Mouse (Mus musculus) heart, postnatal 36 days (tissue): ENCODE data around the gene Trip4. TPM values are rescaled to one million over a fixed set of nuclear protein-coding genes. Genes with fewer than 3 reads are reported as not detected.

ENCODE experiments used
- DNase-seq, 2 experiments: peaks; one replicate each; pipeline ENCODE4 v3.0.0; 2021 to 2022
- intact Hi-C: fragments of 180-260 bp; cut with DNase I; formaldehyde crosslinking; loops from one replicate; pipeline ENCODE4 v1.15.1; 2025
- total RNA-seq, 2 experiments: library from RNA; stranded (reverse); gene quantifications; 2 replicates each; pipeline ENCODE4 v1.2.3; 2021

The Trip4 gene
- total RNA-seq: 10 to 100 TPM; 17.1 to 18.8 TPM

DNA sequence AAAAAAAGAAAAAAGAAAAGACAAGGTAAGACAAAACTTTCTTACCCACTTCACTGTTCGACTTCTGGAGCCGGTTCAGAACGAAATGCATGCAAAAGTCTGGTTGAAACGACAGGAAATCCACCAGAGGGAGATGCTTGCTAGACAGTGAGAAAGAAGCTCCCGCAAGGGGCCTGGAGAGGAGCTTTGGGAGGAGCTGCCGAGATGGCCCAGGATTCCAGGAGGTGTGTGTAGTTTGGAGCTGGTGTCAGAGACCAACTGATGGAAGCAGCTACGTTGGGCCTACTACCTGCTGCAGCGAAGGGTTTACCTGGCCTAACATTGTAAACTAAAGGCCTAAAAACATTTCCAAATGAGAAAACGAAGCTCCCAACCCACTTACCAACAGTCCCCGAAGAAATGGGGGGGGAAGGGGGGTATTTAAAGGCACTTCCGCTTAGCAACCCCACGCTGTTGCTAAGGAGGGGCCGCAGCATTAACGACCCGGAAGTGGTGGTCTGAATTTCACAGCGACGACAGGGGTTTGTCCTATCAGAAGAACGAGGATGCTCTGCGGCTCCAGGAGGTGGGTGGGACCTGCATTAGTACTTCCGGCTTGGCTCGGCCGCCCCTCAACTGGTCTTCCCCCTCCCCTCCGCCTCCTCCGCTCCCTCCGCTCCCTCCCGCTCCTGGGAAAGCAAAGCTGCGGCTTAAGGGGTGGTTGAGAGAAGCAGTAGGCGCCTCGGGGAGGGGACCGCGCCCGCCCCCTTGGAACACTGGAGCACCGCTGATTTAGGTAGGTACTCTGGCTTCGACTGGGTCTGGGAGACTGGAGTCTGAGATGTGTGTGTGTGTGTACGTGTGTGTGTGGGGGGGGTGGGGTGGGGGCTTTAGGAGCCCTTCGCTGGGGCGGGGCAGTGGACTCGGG is at the start of gene Trip4, which contains the start of gene Csnk1g1:
Gene Trip4 (minus strand): TSS at position 401 of the 907 bp plus-strand sequence.
Gene Csnk1g1 (plus strand): TSS at position 531 of the 907 bp plus-strand sequence.
- intact Hi-C loops: loop anchor here (2.0 to 5.0 kb wide), 3 partner anchors 24 to 154 kb away; partner anchors contain the start of gene Ppib
- peak; percentile 88 to 90 for DNase-seq

GRCm38 (mm10) chr9:65951082-65951587 is 42.5 kb upstream of the Trip4 start:
- DNase-seq: no peak
- intact Hi-C loops: no loop called here

DNA sequence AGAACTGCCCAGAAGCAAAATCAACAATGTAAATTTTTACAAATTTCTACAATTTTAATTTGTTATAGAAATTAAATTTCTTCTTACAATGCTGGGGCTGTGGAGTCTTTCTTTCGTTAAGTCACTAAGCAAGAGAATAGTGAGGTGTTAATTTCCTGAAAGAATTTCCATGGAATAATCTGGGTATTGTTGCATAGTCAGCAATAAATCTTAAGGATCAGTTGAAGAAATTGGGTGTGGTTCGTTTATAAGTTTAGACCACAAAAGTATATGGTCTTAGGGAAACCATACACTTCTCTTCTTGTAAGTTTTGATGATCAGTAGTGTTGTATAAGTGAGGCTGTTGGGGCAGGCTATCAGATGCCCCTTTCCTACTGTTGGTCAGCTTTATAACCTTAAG is 29.0 kb upstream of the Trip4 start:
- no peak for DNase-seq
- intact Hi-C loops: no loop called here

- no peak for DNase-seq
- intact Hi-C loops: no loop called here
Observed at GRCm38 (mm10) chr9:65929826-65930225, 21.2 kb upstream of the Trip4 start.

DNA sequence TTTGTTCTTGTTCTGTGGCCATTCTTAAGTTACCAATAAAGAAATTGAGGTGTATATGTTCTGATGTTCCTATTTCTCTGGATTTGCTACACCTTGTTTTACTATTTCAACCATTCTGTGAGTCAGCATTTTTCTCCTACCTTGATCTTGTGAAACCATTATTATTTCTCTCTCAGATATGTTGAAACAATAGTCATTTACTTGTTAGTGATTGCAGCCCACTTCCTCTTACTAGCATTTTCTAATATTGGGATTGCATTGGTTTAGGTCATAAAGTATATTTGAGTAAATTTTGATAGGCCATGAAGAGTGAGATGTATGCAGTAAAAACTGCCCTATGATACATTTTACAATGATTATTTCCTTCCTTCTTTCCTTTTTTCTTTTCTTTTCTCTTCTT is 19.9 kb upstream of the Trip4 start:
- no peak for DNase-seq
- intact Hi-C loops: no loop called here

DNA sequence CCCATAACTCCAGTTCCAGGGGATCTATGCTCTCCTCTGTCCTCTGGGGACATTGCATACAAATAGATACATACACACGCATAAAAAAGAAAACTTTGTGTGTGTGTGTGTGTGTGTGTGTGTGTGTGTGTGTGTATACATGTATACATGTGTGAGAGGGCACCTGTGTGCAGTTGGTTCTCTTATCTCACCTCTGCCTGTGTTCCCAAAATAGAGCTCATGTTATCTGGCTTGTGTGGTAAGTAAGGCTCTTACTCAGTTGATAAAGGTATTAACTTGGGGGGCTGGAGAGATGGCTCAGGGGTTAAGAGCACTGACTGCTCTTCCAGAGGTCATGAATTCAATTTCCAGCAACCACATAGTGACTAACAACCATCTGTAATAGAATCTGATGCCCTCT is 8.4 kb upstream of the Trip4 start:
- intact Hi-C loops: no loop called here
- DNase-seq: no peak

- intact Hi-C loops: no loop called here
- no peak for DNase-seq
Observed at GRCm38 (mm10) chr9:65913976-65914375, 5.4 kb upstream of the Trip4 start.

DNA sequence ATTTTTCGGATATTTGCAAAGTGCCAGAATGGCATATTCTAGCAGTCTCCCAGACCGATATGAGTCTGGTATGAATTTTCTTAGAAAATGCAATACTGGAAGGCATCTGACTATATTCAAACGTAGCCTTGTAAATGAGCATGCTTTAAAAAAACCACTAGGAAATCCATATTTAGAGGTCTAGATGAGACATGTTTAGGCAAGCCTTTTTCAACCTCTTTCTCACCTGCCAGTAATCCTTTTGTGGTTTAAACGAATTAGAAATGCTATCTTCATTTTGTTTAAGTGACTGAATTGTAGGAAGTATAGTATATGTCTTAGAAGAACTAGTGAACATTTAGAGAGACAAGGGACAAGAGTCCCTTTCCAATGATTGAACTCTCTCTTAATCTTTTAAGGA is 1.2 kb upstream of the Trip4 start:
- no peak for DNase-seq
- intact Hi-C loops: loop anchor here (2.0 to 5.0 kb wide), 3 partner anchors 25 to 152 kb away; partner anchors contain the start of gene Ppib

DNA sequence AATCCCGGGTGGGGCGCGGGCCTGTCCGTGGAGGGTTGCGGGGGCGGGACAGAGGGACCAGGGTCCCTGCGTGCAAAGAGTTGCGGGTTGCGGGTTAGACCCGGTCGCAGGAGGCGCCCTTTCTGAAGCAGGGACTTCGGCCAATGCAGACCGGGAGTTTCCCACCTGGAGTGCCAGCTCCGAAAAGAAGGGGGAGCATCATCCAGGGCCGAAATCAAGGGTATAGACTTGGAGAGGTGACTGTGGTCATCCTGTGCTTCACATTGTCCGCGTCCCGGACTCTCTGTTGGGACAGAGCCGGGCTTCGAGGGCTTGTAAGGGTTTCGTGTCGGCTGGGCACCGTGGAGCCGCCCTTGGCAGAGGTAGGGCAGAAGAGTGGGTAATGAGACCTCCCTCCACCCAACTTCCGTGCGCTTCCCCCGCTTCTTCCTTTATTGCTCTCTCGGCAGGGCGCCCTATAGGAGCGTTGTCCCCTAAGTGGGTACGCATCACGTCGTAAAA is 757 bp upstream of the Trip4 start:
- peak in 1 of 2 experiments; percentile 66 for DNase-seq
- intact Hi-C loops: loop anchor here (2.0 to 5.0 kb wide), 3 partner anchors 25 to 153 kb away; partner anchors contain the start of gene Ppib

DNA sequence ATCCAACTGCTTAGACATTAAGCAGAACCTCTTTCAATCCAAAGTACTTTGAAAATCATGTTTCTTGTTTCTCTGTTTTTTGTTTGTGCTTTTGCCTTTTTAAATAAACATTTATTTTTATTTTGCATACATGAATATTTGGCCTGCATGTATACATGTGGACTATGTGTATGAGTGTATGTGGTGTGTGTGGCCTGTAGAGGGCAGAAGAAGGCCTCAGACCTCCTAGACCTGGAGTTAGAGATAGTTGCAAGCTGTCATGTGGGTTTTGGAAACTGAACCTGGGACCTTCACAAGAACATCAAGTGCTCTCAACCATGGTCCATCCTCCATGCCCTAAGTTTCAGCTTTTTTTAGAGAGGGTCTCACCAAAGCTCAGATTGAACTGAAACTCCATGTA is 5.2 kb downstream of the Trip4 start:
- intact Hi-C loops: no loop called here
- DNase-seq: no peak

GRCm38 (mm10) chr9:65902879-65903278 is 5.7 kb downstream of the Trip4 start:
- DNase-seq: no peak
- intact Hi-C loops: no loop called here

DNA sequence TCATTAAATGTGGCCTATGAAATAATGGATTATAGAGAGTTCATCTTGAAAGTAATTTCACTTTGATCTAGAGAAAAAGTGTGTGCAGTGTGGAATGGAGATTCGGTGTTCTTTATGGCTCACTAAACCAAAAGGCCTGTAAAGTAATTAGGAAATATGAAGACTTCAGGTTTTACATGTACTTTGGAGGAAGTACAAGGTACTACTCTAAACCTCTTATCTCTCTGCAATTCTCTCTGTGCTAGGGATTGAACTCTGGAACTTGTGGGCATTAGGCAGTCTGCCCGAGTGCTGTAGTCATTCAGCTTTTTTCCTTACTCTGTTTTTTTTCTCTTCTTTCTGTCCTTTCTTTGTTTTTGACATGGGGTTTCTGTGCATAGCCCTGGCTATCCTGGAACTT is 11.6 kb downstream of the Trip4 start:
- no peak for DNase-seq
- intact Hi-C loops: no loop called here

- intact Hi-C loops: no loop called here
- DNase-seq: no peak
Observed at GRCm38 (mm10) chr9:65891126-65891525, 17.5 kb downstream of the Trip4 start.

DNA sequence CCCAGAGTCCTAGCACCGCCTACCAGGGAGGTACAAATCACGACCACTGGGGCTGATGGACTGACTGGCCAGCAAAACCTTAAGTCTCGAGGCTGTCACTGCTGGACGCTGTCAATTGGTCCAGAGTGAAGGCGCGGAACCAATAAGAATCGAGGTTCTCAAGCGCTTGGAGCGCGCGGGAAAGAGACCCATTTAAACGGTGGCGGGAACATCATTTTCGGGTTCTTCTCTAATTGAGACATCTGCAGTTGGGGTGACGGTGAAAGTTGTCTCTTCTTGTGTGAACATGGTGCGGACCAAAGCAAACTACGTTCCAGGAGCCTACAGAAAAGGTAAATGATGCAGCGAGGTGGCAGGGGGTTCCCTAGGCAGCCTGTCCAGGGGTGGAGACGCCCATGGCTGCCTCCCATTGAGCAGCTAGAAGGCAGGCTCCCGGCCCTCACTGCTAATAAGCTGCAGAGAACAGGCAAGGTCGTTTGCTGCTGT is 18.4 kb downstream of the Trip4 start, which contains the start of gene Pclaf:
Gene Pclaf (plus strand): TSS at position 95 of the 486 bp plus-strand sequence.
- intact Hi-C loops: no loop called here

GRCm38 (mm10) chr9:65884564-65885315 is 23.9 kb downstream of the Trip4 start:
- DNase-seq: peak; percentile 90 to 91
- intact Hi-C loops: loop anchor here (2.0 kb wide), 1 partner anchor 24 kb away; the partner anchor contains the start of genes Csnk1g1 and Trip4

More for the DNA sequence above, 18.4 kb downstream of the Trip4 start, which contains the start of gene Pclaf:
- peak; percentile 55 to 57 for DNase-seq

DNA sequence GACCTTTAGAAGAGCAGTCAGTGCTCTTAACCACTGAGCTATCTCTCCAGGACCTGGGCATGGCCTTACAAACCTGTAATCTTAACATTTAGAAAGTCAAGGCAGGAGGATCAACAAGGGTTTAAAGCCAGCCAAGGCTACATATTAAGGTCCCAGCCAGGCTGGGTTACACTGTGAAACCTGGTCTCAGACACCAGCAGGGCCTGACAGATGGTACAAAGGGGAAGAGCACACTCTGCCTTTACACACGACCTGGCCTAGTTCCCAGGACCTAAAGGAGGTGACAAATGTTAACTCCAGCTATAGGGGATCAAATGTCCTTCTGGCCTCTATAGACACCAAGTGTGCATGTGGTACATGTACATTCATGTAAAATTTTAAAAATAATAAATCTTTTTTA is 48.9 kb downstream of the Trip4 start:
- DNase-seq: no peak
- intact Hi-C loops: no loop called here

GRCm38 (mm10) chr9:65850203-65850602 is 58.4 kb downstream of the Trip4 start:
- intact Hi-C loops: loop anchor here (1.0 to 5.0 kb wide), 4 partner anchors 152 to 245 kb away; no protein-coding TSS in a partner anchor
- DNase-seq: no peak

- intact Hi-C loops: no loop called here
- no peak for DNase-seq
Observed at GRCm38 (mm10) chr9:65848154-65848553, 60.4 kb downstream of the Trip4 start.

GRCm38 (mm10) chr9:65844421-65845165 is 64.0 kb downstream of the Trip4 start:
- intact Hi-C loops: no loop called here

GRCm38 (mm10) chr9:65839841-65840240 is 68.8 kb downstream of the Trip4 start:
- intact Hi-C loops: no loop called here
- DNase-seq: no peak

More at GRCm38 (mm10) chr9:65844421-65845165, 64.0 kb downstream of the Trip4 start:
- DNase-seq: peak; percentile 26 to 48
